Mouse (Mus musculus) embryonic facial prominence, embryonic 12.5 days (tissue): ENCODE measurements around the gene Hunk. TPM values are rescaled to one million over a fixed set of nuclear protein-coding genes. Genes with fewer than 3 reads are reported as not detected.

Experiments used
- ATAC-seq: fragments of 200-750 bp; cut with Nextera tagmentation; 2 replicates; pipeline ENCODE4 v1.8.0; 2017; ENCODE audit not compliant: insufficient number of reproducible peaks, insufficient read depth, low FRiP score, low TSS enrichment
- H3K27ac ChIP-seq: fragments of 300-500 bp; sonication (generic); 2 replicates; pipeline ENCODE4 v1.5.1; 2016; ENCODE audit warnings: mild to moderate bottlenecking
- H3K27me3 ChIP-seq: fragments of 300-500 bp; sonication (generic); 2 replicates; pipeline ENCODE4 v1.6.1; 2016; ENCODE audit warnings: mild to moderate bottlenecking, moderate library complexity
- H3K36me3 ChIP-seq: fragments of 300-500 bp; sonication (generic); 2 replicates; pipeline ENCODE4 v1.6.1; 2016; ENCODE audit warnings: mild to moderate bottlenecking
- H3K4me1 ChIP-seq: fragments of 300-500 bp; sonication (generic); 2 replicates; pipeline ENCODE4 v1.6.1; 2016
- H3K4me2 ChIP-seq: fragments of 300-500 bp; sonication (generic); replicated peaks from 2 replicates; pipeline ENCODE4 v1.6.1; 2016; ENCODE audit warnings: mild to moderate bottlenecking, moderate library complexity
- H3K4me3 ChIP-seq: fragments of 300-500 bp; sonication (generic); 2 replicates; pipeline ENCODE4 v1.5.1; 2016; ENCODE audit warnings: mild to moderate bottlenecking
- H3K9ac ChIP-seq: fragments of 300-500 bp; sonication (generic); 2 replicates; pipeline ENCODE4 v1.6.1; 2016; ENCODE audit warnings: mild to moderate bottlenecking, moderate library complexity
- H3K9me3 ChIP-seq: fragments of 300-500 bp; sonication (generic); 2 replicates; pipeline ENCODE4 v1.6.1; 2016; ENCODE audit warnings: mild to moderate bottlenecking, moderate library complexity
- WGBS: fragments of 180-500 bp; shearing (Covaris S2); methylation state at CpG from one replicate; pipeline ENCODE4 v1.1.7; 2016; 5-methylcytosine and 5-hydroxymethylcytosine counted together
- polyA plus RNA-seq: library from polyadenylated mRNA; unstranded; fragments of >200 nt; fragmentation: Nextera tagmentation; extraction: Ambion mirVana; gene quantifications from 2 replicates; pipeline ENCODE4 v1.2.1, GENCODE M21; 2016

Gene Hunk
- polyA plus RNA-seq, 1 experiment from 2014 or later, result 25.0 TPM

DNA sequence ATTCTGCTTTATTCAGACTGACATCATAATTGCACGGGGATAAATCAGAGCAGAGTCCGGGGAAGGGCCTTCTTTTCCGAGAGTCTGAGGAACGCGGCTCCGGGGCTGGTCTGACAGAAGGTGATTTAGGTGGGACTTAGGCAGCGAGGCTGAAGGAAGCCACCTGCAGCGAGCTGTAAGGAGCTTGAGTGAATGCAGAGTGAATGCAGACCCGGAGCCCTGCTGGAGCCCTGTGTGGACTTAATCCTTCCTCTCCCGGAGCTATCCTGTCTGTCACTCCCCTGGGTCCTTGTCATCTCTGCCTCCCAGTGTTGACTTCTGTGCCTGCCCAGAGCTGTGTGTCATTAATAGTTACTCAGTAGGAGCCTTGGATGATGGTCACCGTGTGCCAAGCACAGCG lies 32.8 kb downstream of the Hunk start:
- H3K9me3 ChIP-seq, result no peaks in the 10 kb centered on the region
- ATAC-seq, result no peak
- no peak overlapping the region for H3K4me3 ChIP-seq
- H3K36me3 ChIP-seq, result peaks cover 5% of the 10 kb centered on the region
- no peaks in the 10 kb centered on the region for H3K27me3 ChIP-seq
- H3K4me1 ChIP-seq, result peaks cover 45% of the 10 kb centered on the region
- WGBS, result 13% methylated on average over 12 of the region's 12 CpGs
- H3K4me2 ChIP-seq, result peak overlapping the region; percentile 7; the same call in 1 of the 2 replicates
- H3K9ac ChIP-seq, result no peak overlapping the region
- no peak overlapping the region for H3K27ac ChIP-seq

DNA sequence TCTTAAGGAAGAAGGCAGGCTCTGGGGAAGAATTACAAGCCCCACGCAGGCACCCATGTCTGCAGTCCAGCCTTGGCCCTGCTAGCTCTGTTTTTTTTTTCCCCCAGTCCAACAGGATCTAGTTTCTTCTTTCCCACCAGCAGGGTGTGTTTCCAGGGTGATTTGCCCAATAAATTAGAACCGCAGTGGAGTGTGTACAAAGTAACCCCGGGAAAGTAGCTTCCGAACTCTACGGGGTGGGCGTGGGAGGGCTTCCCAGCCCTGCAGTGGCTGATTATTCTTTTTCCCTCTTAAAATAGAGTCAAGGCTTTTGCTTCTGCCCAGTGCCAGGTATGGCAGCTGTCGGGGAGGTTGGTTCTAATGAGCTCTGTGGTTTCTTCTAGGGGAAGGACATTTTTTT lies 35.3 kb downstream of the Hunk start:
- Histone ChIP-seq H3K4me2 (0 out of 2 replicates have a peak overlapping the region, but pooled peaks have one; percentile 3), H3K9ac (no peak overlapping the region), H3K36me3 (no peaks in the 10 kb centered on the region; the same call in 1 of the 2 replicates), H3K9me3 (no peaks in the 10 kb centered on the region), H3K4me3 (no peak overlapping the region), H3K27me3 (no peaks in the 10 kb centered on the region), H3K27ac (peak overlapping the region; percentile 47), H3K4me1 (peaks cover 69% of the 10 kb centered on the region)
- ATAC-seq, result no peak
- WGBS, result 19% methylated on average over 7 of the region's 7 CpGs

DNA sequence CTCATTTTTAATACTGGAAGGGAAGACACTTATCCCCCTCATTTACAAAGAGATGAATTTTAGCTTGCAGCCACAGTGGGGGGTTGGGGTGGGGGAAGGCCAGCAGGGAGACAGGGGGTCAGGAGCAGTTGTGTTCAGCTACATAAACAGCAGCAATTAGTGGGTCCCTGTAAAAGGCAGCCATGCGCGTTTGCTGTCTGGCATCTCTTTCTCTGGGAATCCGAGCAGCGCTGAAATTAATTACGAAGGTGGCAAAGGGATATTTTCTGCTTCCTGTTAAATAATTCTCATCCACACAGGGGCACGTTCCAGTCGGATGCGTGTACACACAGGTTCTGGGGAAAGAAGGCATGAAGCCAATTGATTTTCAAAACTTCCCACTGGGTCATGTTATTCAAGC lies 35.7 kb downstream of the Hunk start:
- no peak for ATAC-seq
- no peak overlapping the region for H3K4me3 ChIP-seq
- WGBS, result 17% methylated on average over 8 of the region's 8 CpGs
- H3K36me3 ChIP-seq, result no peaks in the 10 kb centered on the region; the same call in 1 of the 2 replicates
- no peak overlapping the region for H3K4me2 ChIP-seq
- no peaks in the 10 kb centered on the region for H3K27me3 ChIP-seq
- H3K9me3 ChIP-seq, result no peaks in the 10 kb centered on the region
- H3K9ac ChIP-seq, result no peak overlapping the region
- H3K27ac ChIP-seq, result peak overlapping the region; percentile 47
- peaks cover 71% of the 10 kb centered on the region for H3K4me1 ChIP-seq

DNA sequence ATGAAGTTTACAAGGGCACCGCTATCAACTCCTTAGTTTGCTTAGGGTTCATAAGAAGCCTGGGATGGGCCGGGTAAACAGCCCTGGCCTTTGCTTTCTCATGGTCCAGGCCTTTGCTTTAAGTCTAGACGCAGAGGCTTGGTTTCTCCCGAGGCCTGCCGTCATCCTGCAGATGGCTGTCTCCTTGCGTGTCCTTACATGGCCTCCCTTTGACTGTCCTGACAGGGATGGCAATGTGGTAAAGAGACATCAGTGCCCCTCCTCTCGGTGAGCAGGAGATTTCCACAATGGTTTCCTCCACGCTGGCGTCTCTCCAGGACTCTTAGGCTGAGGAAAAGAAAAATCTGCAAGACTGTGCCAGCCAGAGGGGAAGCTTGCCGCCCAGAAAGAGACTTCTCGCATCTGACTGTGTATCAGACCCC lies 36.3 kb downstream of the Hunk start:
- Histone ChIP-seq H3K4me1 (peaks cover 71% of the 10 kb centered on the region), H3K9ac (no peak overlapping the region), H3K36me3 (no peaks in the 10 kb centered on the region; the same call in 1 of the 2 replicates), H3K4me3 (no peak overlapping the region), H3K4me2 (no peak overlapping the region), H3K27ac (peak overlapping the region; percentile 47), H3K9me3 (no peaks in the 10 kb centered on the region), H3K27me3 (no peaks in the 10 kb centered on the region)
- WGBS, result 61% methylated on average over 11 of the region's 11 CpGs
- ATAC-seq, result no peak

DNA sequence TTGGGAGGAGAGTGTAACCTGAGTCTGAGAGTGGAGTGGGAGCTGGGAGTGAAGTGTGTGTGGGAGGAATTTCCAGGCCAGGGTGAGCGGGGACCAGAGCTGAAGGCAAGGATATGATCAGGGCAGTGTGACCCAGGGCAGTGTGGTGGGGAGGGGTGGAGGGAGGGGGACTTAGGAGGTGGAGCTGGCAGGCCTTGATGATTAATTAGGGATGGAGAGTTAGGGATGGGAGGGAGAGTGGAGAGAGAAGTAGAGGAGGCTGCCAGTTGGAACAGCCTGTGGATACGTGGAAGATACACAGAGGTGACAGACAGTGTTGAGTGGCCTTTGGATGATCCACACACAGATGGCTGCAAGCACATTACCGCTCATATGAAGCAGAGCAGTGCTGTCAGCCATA lies 38.1 kb downstream of the Hunk start:
- H3K36me3 ChIP-seq, result peaks cover 9% of the 10 kb centered on the region; the same call in 1 of the 2 replicates
- ATAC-seq, result peak; percentile 59; the same call in 1 of the 2 replicates
- peaks cover 60% of the 10 kb centered on the region for H3K4me1 ChIP-seq
- no peaks in the 10 kb centered on the region for H3K27me3 ChIP-seq
- no peak overlapping the region for H3K4me3 ChIP-seq
- no peaks in the 10 kb centered on the region for H3K9me3 ChIP-seq
- H3K9ac ChIP-seq, result no peak overlapping the region
- no peak overlapping the region for H3K4me2 ChIP-seq
- WGBS, result 40% methylated on average over 3 of the region's 3 CpGs
- H3K27ac ChIP-seq, result peak overlapping the region; percentile 52; the same call in 1 of the 2 replicates

DNA sequence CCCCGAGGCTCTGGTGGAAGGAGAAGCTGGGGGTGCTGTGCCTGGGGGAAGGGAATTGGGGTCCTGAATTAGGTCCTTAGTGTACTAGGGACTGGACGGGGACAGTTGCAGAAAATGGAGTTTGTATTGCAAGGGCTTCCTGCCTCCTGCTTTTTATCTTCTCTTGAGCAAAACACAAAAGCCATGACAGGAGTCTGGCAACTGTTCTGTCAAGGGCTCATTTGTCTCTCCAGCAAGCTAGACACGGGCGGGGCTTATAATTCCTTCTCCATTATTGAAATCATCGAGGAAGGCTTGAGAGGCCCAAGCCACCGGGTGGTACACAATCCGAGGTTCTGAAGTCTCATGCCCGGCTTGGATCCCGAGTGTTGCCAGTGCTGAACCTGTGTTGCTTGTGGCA lies 38.6 kb downstream of the Hunk start:
- Histone ChIP-seq H3K9ac (no peak overlapping the region), H3K4me1 (peaks cover 60% of the 10 kb centered on the region), H3K4me2 (no peak overlapping the region), H3K27ac (0 out of 2 replicates have a peak overlapping the region, but pooled peaks have one; percentile 5), H3K27me3 (no peaks in the 10 kb centered on the region), H3K4me3 (no peak overlapping the region), H3K9me3 (no peaks in the 10 kb centered on the region), H3K36me3 (peaks cover 9% of the 10 kb centered on the region; the same call in 1 of the 2 replicates)
- no peak for ATAC-seq
- WGBS, result 62% methylated on average over 9 of the region's 9 CpGs

DNA sequence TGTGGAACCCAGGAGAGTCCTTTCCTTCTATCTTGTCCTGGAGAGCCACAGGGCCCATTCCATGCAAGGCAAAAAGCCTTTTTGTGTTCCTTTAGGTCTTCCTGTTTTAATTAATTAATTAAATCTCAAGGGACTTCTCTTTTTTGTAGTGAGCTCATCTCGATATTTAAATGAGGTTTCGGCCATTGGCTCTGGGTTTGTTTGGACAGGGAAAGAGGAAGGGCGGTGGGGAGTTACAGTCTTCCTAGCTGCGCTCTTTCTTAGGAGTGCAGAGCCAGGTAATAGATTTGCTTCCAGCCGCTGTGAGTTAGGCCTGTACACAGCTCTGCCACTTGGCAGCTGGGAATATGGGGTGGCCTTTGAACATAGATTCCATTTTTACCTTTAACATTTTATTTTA lies 40.4 kb downstream of the Hunk start:
- ATAC-seq, result no peak
- Histone ChIP-seq H3K4me2 (no peak overlapping the region), H3K27ac (no peak overlapping the region), H3K27me3 (no peaks in the 10 kb centered on the region), H3K4me3 (no peak overlapping the region), H3K4me1 (peaks cover 56% of the 10 kb centered on the region), H3K9me3 (no peaks in the 10 kb centered on the region), H3K36me3 (peaks cover 12% of the 10 kb centered on the region; the same call in 1 of the 2 replicates), H3K9ac (no peak overlapping the region)
- 86% methylated on average over 5 of the region's 5 CpGs for WGBS

DNA sequence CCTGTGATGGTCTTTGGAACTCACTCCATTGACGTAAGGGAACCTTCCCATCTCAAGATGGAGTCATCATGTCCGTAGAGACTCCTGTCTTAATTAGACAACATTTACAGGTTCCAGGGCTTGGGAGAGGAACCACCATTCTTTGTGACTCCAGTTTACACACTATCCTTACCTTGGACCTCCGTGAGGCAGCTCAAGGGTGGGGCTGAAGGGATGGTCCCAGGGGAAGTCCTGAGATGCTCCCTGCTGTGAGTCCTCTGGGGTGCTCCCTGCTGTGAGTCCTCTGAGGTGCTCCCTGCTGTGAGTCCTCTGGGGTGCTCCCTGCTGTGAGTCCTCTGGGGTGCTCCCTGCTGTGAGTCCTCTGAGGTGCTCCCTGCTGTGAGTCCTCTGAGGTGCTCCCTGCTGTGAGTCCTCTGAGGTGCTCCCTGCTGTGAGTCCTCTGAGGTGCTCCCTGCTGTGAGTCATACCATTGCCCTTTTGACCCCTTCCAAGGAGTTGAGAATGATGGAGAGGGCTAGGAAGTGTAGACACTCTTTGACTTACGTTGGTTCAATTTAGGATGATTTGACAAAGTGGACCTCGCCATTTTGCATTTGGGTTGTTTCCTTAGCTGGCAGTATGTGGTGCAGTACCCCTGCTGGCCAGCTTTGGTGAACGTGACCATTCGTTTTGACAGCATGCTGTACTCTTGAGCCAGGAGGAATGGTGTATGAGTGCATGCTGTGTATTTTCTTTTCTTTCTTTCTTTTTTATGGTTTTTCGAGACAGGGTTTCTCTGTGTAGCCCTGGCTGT lies 42.2 kb downstream of the Hunk start:
- Histone ChIP-seq H3K9ac (no peak overlapping the region), H3K4me2 (no peak overlapping the region), H3K27ac (no peak overlapping the region), H3K36me3 (peaks cover 23% of the 10 kb centered on the region), H3K9me3 (peaks cover 6% of the 10 kb centered on the region; the same call in 1 of the 2 replicates), H3K4me1 (peaks cover 45% of the 10 kb centered on the region), H3K27me3 (no peaks in the 10 kb centered on the region), H3K4me3 (no peak overlapping the region)
- no peak for ATAC-seq
- WGBS, result 92% methylated on average over 8 of the region's 8 CpGs

DNA sequence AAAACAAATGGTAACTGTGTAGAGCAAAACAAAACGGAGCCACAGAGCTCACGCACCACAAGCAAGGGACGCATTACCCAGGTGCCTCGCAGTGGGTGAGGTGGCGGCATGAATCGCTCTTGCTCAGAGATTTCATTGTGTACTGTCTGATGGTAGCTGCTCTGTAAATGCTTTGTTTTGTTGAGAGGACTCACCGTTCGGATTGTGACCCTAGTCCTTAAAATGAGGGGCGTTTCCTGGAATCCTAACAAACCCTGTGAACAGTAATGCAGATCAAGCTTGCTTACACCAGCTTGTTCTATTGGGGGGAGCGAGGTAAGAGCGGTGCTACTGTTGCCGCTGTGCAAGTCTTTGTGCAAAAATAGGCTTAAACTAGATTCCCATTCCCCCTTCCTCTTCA lies 47.7 kb downstream of the Hunk start:
- no peak overlapping the region for H3K27ac ChIP-seq
- H3K9me3 ChIP-seq, result peaks cover 12% of the 10 kb centered on the region; the same call in 1 of the 2 replicates
- peaks cover 27% of the 10 kb centered on the region for H3K36me3 ChIP-seq
- no peak overlapping the region for H3K4me3 ChIP-seq
- 97% methylated on average over 12 of the region's 12 CpGs for WGBS
- peaks cover 37% of the 10 kb centered on the region for H3K4me1 ChIP-seq
- no peak for ATAC-seq
- H3K4me2 ChIP-seq, result no peak overlapping the region
- H3K9ac ChIP-seq, result no peak overlapping the region
- no peaks in the 10 kb centered on the region for H3K27me3 ChIP-seq

DNA sequence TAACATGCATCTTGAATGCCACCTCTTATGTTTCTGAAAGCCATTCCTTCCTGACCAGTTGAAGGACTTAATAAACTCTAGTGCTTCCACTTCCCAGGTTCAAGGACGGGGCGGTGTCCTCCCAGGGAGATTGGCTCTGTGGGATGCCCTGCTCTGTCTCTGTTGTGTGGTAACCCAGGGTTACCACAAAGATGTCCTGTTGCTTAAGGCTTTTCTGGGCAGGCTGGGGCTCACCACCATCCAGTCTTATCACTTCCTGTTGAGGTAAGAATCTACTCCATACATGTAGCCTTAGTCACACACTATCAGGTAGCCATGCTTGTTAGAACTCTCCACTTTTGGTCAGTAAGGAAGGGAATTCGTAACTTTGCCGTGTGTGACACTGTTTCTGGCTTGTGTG lies 49.4 kb downstream of the Hunk start:
- Histone ChIP-seq H3K4me3 (no peak overlapping the region), H3K36me3 (peaks cover 36% of the 10 kb centered on the region), H3K9ac (no peak overlapping the region), H3K27ac (no peak overlapping the region; the same call in 1 of the 2 replicates), H3K27me3 (no peaks in the 10 kb centered on the region), H3K9me3 (peaks cover 12% of the 10 kb centered on the region; the same call in 1 of the 2 replicates), H3K4me2 (no peak overlapping the region), H3K4me1 (peaks cover 35% of the 10 kb centered on the region)
- WGBS, result 62% methylated on average over 4 of the region's 4 CpGs
- no peak for ATAC-seq

DNA sequence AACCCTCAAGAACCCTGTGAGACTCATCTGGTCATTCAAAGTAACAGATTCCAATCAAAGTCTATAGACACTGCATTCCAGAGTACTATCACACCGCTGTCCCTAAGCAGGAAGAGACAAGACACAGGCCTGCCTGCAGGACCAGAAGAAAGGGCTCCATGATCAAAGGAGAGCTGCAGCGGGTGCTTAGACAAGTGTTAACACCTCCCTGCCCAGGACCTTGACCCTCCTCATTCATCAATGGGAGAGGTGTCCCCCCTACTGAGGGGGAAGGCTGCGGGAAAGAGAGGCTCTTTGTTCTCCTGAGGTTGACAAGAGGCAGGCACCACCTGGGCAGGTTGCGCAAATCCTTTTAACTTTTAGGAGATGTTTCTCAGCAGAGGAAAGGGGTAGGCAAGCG lies 51.5 kb downstream of the Hunk start:
- H3K27ac ChIP-seq, result 0 out of 2 replicates have a peak overlapping the region, but pooled peaks have one; percentile 3
- H3K9me3 ChIP-seq, result peaks cover 12% of the 10 kb centered on the region; the same call in 1 of the 2 replicates
- H3K4me2 ChIP-seq, result no peak overlapping the region
- H3K4me1 ChIP-seq, result peaks cover 23% of the 10 kb centered on the region
- ATAC-seq, result no peak
- no peaks in the 10 kb centered on the region for H3K27me3 ChIP-seq
- WGBS, result 37% methylated on average over 5 of the region's 5 CpGs
- H3K36me3 ChIP-seq, result peaks cover 43% of the 10 kb centered on the region
- no peak overlapping the region for H3K9ac ChIP-seq
- H3K4me3 ChIP-seq, result no peak overlapping the region

DNA sequence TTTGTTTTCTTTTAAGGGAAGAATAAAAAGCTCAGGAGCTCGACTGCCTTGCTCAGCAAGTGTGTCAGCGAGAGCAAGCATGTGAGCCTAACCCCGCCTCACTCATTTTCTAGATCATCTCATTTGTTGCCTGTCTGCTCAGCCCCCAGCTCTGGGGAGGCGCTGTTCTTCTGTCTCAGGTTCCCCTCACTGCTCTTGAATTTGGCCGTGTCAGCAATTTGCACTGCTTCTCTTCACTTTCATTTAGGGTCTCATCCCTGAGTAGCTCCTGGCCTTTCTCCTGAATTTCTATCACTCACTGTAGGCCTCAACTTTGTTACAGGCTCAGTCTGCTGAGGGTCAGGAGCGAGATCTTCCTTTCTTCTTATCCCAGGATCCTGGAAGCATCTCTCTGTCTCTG lies 53.7 kb downstream of the Hunk start:
- Histone ChIP-seq H3K27ac (no peak overlapping the region), H3K4me3 (no peak overlapping the region), H3K4me1 (peaks cover 23% of the 10 kb centered on the region), H3K4me2 (no peak overlapping the region), H3K36me3 (peaks cover 27% of the 10 kb centered on the region), H3K9ac (no peak overlapping the region), H3K9me3 (no peaks in the 10 kb centered on the region), H3K27me3 (no peaks in the 10 kb centered on the region)
- ATAC-seq, result no peak
- WGBS, result 79% methylated on average over 6 of the region's 6 CpGs
